Mouse (Mus musculus): ENCODE data around the gene Shisa5.

Shisa5 gene

DNA sequence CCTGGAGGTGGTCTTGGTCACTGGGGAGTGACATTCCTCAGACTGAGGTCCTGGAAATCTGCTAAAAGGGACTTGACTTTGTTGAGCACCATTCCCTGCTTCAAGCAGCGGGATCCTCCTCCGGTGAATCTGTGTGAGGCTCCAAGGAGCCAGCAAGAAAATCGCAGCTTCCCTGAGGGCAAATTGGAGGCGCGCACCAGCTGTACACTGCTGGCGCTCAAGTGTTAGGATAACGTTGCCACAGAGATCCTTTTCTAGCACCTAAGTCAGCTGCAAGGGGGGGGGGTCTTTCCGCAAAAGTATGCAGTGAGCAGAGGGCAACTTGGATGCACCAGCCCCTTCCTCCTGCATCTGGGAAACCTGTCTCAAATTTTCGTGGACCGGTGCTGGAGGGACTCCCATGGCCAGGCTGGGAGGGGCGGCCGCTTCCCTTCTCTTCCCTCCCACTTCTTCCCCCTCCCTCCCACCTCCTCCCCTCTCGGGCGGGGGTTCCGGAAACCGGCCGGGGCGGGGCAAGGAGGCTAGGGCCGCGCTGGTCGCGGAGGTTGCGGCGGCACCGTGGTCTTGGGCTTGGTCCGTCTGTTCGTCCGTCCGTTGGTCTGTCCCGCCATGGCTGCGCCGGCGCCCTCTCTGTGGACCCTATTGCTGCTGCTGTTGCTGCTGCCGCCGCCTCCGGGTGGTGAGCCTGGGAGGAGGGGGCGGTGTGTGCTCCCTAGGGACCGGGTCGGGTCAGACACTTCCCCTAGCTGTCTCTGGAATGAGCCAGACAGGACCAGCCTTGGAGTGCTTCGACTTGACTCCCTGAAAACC lies at the start of gene Shisa5:
TSS of gene Shisa5 (plus strand) at position 480 of the 810 bp plus-strand sequence.
- peak in 1 of 2 experiments; percentile 26 for DNase-seq (ENCODE audit: low spot score in 2 of 2)

GRCm38 (mm10) chr9:108989802-108990461 lies 48.4 kb upstream of the Shisa5 start:
- no peak for DNase-seq (ENCODE audit: low spot score in 2 of 2)

- DNase-seq (ENCODE audit: low spot score in 2 of 2) = no peak
These were observed 47.9 kb upstream of the Shisa5 start for GRCm38 (mm10) chr9:108990462-108990820.

GRCm38 (mm10) chr9:108991428-108992084 lies 46.8 kb upstream of the Shisa5 start, which contains the start of gene Pfkfb4:
Pfkfb4 (plus strand) TSS chr9:108991778.
- peak; percentile 89 to 95 for DNase-seq (ENCODE audit: low spot score in 2 of 2)

GRCm38 (mm10) chr9:108992085-108992469 lies 46.3 kb upstream of the Shisa5 start:
- DNase-seq (ENCODE audit: low spot score in 2 of 2) = peak in 1 of 2 experiments; percentile 48

DNA sequence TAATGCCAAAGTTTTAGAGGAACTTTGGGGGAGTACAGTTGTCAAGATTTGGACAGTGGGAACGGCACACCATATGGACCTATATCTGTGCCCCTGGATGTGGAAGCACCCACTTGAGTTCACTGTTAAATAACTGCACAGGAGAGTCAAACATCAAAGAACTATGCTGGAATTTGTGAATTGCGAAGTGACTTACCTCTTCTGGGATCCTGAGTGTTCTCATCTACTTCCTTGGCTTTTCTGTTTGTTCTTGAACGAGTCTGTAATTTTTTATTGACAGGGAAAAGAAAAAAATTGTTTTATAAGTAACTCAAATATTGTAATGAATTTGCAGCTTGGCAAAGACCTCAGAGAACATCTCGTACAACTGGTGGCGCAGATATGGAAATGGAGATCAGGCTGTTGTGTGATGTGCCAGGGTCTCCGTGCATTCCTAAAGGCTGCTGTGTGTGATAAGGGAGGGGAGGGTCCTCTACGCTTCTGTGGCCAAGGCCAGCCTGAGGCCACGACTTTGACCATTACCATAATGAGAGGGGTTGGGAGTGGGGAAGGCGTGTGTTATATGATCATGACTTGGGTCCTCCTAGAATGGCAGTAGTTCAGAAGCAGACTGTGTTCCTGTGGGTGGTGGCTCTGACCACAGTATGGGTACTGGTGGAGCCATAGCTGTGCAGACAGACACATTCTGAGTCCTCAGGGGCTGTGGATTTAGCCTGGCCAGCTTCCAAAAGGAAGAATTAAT lies 45.6 kb upstream of the Shisa5 start:
- DNase-seq (ENCODE audit: low spot score in 2 of 2) = no peak

GRCm38 (mm10) chr9:108996411-108996810 lies 42.0 kb upstream of the Shisa5 start:
- DNase-seq (ENCODE audit: low spot score in 2 of 2) = no peak

DNA sequence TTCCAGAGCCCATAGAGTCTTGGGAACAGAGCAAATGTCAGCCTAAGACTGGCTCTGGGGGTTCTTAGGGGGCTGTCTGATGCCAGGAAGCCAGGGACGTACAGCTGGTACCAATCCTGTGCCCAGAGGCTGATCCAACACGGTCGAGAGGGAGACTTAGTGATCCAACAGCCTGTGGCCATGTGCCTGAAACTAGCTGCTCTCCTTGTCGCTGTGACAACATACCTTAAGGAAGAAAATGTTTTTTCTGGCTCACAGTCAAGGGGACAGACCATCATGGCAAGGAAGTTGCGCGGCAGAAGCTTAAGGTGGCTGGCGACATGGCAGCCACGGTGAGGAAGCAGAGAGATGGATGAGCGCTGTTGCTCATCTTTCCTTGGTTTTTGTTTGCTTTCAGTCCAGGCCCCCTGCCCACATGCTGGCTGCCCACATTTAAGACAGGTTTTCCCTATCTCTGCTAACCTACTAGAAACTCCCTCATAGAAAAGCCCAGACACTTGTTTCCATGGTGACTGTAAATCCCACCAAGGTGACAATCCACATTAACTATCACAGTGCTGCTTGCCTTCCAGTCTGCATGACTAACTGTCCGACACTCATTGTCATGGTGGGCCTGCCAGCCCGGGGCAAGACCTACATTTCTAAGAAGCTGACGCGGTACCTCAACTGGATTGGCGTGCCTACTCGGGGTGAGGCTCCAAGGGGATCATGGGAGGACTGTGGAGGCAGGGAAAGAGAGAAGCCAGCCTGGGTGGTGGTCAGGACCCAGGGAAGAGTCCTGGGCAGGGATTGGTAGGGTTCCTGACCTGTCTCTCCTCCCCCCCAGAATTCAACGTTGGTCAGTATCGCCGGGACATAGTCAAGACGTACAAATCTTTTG lies 39.8 kb upstream of the Shisa5 start:
- DNase-seq (ENCODE audit: low spot score in 2 of 2) = no peak

GRCm38 (mm10) chr9:108999167-108999526 lies 39.2 kb upstream of the Shisa5 start:
- DNase-seq (ENCODE audit: low spot score in 2 of 2) = no peak

DNA sequence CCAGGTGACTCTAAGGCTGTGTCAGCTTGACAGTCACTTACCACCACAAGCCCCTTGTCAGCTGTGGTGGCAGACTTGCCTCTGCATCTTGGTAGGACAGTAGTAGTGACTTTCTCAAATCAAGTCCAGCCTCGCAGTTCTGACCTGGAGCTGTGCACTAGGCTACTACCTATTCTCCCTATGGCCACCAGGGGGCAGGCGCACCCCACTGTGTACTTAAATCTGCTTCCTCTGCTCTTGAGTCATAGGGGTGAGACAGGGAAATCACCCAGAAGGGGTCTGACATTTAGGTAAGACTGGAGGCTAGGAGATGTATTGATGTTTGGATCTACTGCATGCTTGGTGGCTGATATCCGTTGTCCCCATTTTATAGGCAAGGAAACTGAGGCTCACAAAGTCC lies 37.6 kb upstream of the Shisa5 start:
- DNase-seq (ENCODE audit: low spot score in 2 of 2) = peak in 1 of 2 experiments; percentile 47

DNA sequence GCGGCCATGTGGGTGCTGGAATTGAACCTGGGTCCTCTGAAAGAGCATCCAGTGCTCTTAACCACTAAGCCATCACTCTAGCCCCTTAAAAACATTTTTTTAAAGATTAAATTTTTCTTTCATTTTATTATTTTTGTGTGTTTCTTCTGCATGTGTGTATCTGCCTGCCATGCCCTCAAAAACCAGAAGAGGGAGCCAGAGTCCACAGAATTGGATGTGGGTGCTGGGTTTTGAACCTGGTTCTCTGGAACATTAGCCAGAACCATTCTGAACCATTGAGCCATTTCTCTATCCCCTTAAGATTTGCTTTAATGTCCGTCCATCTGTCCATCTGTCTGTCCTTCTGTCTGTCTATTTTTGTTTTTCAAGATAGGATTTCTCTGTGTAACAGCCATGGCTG lies 35.2 kb upstream of the Shisa5 start:
- DNase-seq (ENCODE audit: low spot score in 2 of 2) = no peak

DNA sequence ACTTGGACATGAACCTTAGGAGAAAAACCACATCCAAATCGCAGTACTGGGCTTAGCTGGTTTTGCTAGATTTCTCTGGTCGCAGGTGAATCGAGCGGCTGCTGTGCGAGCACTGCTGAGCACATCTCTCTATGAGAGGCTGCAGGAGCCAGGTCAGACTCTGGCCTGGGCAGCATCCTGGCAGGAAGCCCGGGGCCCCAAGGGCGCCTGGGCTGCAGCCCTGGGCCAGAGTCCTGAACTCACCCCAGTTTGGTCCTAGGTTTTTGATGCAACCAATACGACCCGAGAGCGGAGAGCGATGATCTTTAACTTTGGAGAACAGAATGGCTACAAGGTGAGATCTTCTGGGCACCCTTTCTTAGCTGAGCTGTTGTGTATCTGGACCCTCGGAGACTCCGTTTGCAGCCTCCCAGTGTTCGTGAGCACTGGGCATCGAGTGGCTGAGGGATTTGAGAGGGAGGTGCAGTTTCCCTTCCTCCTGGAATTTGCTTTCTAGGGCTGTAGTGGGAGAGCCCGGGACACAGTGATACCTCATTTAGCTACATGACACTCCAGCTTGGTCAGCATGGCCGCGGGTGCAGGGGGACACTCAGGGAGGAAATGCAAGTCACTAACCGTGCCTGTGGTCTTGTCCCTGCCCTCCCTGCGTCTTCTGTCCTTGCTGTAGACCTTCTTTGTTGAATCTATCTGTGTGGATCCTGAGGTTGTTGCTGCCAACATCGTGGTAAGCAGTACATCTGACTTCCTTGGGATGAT lies 31.2 kb upstream of the Shisa5 start:
- no peak for DNase-seq (ENCODE audit: low spot score in 2 of 2)

GRCm38 (mm10) chr9:109008081-109008480 lies 30.3 kb upstream of the Shisa5 start:
- DNase-seq (ENCODE audit: low spot score in 2 of 2) = no peak

DNA sequence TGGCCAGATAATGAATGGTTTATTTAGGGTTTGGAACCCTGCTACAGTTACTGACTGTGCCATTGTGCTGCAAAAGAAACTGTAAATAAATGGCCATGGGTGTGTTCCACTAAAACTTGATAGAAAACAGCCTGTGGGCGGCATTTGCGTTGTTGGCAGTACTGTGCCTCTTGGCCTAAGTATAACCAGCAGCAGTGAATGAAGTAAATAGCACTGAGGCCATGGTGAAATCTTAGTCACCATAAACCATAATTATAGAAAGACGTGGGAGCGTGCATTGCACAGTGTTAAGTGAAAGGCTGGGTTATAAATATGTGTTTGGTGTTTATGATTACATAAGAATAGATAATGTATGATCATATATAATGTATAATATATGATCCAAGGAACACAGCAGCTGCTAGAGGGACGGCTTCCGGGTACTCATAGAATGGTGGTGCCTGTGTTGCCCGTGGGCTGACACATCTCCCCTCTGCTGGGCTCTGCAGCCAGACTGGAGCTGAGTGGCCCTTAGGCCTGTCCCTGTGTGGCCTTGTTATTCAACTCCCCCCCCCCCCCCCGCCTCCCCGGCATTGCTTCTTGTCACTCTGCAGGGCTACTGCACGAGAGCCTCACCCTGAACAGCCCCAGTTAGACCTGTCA lies 29.2 kb upstream of the Shisa5 start:
- no peak for DNase-seq (ENCODE audit: low spot score in 2 of 2)

DNA sequence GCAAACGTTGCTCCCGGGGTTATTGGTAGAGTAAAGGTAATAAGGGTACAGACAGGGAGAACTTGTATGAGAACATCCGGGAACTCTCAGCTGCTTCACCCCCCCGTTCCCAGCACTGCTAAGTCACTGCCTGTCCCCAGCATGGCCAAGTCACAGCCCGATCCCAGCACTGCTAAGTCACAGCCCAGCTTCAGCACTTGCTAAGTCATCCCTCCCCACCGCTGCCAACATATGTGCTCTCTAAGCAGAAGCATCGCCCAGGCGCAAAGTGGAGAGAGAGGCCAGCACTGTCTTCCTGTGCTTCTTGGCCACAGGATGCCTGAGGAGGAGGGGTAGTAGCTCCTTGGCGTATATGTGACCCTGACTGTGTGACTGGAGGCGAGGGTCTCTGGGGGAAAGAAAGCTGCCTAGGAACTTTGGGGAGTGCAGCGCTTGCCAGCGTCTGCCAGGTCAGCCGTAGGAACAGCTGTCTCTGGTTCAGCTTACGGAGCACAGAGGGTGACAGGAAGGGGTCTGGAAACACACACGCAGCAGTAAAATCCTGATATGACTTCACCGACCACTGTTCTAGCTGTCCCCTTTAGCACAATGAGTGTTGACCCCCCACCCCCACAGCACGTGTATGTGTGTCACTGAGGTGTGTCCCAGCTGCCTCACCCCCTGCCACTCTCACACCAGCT lies 28.6 kb upstream of the Shisa5 start:
- DNase-seq (ENCODE audit: low spot score in 2 of 2) = no peak

GRCm38 (mm10) chr9:109010316-109010690 lies 28.1 kb upstream of the Shisa5 start:
- no peak for DNase-seq (ENCODE audit: low spot score in 2 of 2)

GRCm38 (mm10) chr9:109015397-109015796 lies 23.0 kb upstream of the Shisa5 start:
- DNase-seq (ENCODE audit: low spot score in 2 of 2) = no peak

DNA sequence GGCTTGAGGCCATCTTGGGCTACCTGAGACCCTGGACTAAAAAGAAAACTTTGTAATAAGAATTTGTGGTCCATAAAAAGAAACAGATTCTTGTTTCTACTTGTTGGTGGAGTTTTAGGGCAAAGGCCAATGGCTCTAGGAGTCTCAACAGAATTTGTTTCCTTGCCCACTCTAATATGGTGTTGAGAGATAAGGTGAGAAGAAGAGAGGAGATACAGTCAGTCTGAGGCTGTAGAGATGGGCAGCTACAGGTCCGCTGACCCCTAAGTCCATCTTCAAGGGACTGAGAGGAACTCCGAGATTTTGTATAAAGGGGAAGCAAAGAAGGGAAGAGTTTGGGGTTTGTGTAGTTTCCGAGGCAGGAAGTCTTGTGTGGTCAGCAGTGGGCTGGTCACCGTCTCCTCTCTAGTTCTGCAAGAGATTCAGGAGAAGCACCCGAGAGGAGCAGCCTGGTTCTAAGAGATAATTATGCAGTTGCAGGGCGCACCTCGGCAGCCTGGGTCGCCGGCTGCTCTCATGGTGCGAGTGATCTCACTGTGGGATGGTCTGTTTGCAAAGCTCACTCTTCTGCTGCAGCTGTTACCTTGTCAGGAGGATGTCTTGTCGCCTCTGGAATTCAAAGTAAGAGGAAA lies 21.3 kb upstream of the Shisa5 start:
- no peak for DNase-seq (ENCODE audit: low spot score in 2 of 2)

- DNase-seq (ENCODE audit: low spot score in 2 of 2) = peak in 1 of 2 experiments; percentile 2
These were observed 16.9 kb upstream of the Shisa5 start for GRCm38 (mm10) chr9:109021428-109021827.

Measured in frontal cortex, postnatal 14 days (tissue).